In the genomic region with DNA sequence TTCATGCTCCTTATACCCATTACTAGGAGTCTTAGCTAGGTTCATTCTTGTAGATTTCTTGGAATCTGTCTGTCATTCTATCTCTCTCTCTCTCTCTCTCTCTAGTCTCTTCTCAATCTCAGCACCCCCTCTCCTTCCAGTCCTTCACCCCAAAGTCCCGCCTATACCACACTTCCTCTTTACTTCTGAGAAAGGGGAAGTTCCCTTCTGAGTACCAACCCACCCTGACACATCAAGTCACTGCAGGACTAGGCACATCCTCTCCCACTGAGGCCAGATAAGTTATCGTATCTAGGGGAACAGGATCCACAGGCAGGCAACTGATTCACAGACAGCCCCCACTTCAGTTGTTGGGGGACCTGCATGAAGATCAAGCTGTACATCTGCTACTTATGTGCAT, we compare ENCODE assay signal across 16 mouse cellular contexts.
DNase-seq lines count a peak whose midpoint lies in the region; ATAC-seq lines count a peak whose summit lies in the region.
"Had no signal": no experiment of that assay in that cellular context is flagged by ENCODE, and none has a peak within 500 bp of the region (broad histone marks: within the 10 kb centered on the region; RNA-seq: fewer than 3 reads in every experiment).

No protein-coding gene starts in this region.

- WGBS in macrophage (ENCODE audit: missing documents), result 0% methylated on average over 2 of the region's 2 CpGs
- 85% methylated on average over 2 of the region's 2 CpGs for WGBS in forebrain, embryonic 14.5 days

- no peaks in the 10 kb centered on the region for H3K4me1 ChIP-seq in forebrain, embryonic 14.5 days (ENCODE audit: control insufficient read depth, insufficient read depth, low read length)
- H3K4me1 ChIP-seq: embryonic facial prominence, embryonic 12.5 days; forebrain, embryonic 10.5 days; limb, embryonic 15.5 days; midbrain, embryonic 12.5 days had no signal

- no peak overlapping the region for H3K9ac ChIP-seq in forebrain, embryonic 14.5 days (ENCODE audit: low read length)
- H3K9ac ChIP-seq: embryonic facial prominence, embryonic 12.5 days; limb, embryonic 15.5 days; midbrain, embryonic 12.5 days had no signal

- no peaks in the 10 kb centered on the region for H3K27me3 ChIP-seq in forebrain, embryonic 14.5 days (replicated peaks; ENCODE audit: control insufficient read depth, insufficient read depth, low read length)
- H3K27me3 ChIP-seq: embryonic facial prominence, embryonic 12.5 days; limb, embryonic 15.5 days; midbrain, embryonic 12.5 days; Patski had no signal

- no peak overlapping the region for H3K4me2 ChIP-seq in forebrain, embryonic 14.5 days (ENCODE audit: low read length)
- H3K4me2 ChIP-seq: embryonic facial prominence, embryonic 12.5 days; limb, embryonic 15.5 days; midbrain, embryonic 12.5 days had no signal

- no peaks in the 10 kb centered on the region for H3K36me3 ChIP-seq in macrophage (ENCODE audit: inconsistent target)
- H3K36me3 ChIP-seq in forebrain, embryonic 14.5 days (ENCODE audit: control insufficient read depth, insufficient read depth, low read length), result no peaks in the 10 kb centered on the region
- H3K36me3 ChIP-seq: embryonic facial prominence, embryonic 12.5 days; forebrain, embryonic 10.5 days; limb, embryonic 15.5 days; midbrain, embryonic 12.5 days had no signal

- ATAC-seq in inflammation-experienced regulatory T-cells, adult 6 months, result peak; percentile 46
- ATAC-seq in forebrain, embryonic 14.5 days, result no peak
- ATAC-seq in erythroid progenitor cell, adult 5-6 weeks (replicated peaks; ENCODE audit: low FRiP score, poor library complexity, severe bottlenecking), result no peak
- ATAC-seq: Patski had no signal

- no peaks in the 10 kb centered on the region for H3K9me3 ChIP-seq in forebrain, embryonic 14.5 days (replicated peaks; ENCODE audit: control insufficient read depth, low read length)
- H3K9me3 ChIP-seq: embryonic facial prominence, embryonic 12.5 days; forebrain, embryonic 10.5 days; limb, embryonic 15.5 days; midbrain, embryonic 12.5 days had no signal

- no peak overlapping the region for H3K4me3 ChIP-seq in macrophage (ENCODE audit: inconsistent target)
- no peak overlapping the region for H3K4me3 ChIP-seq in forebrain, embryonic 14.5 days (ENCODE audit: low read depth, low read length)
- H3K4me3 ChIP-seq: embryonic facial prominence, embryonic 12.5 days; forebrain, embryonic 10.5 days; left cerebral cortex, adult 2 months; limb, embryonic 15.5 days; midbrain, embryonic 12.5 days had no signal

- DNase-seq in spleen, postnatal 36 days (ENCODE audit: low spot score in 2 of 2), result peak; percentile 2 to 9
- DNase-seq in spleen, postnatal 4 days (ENCODE audit: low spot score in 2 of 2), result no peak
- no peak for DNase-seq in cerebellum, adult 9-10 months
- no peak for DNase-seq in right cerebral cortex, adult 2 months (ENCODE audit: low spot score in 2 of 2)
- DNase-seq in forebrain, embryonic 14.5 days (ENCODE audit: low spot score), result no peak
- DNase-seq: adrenal gland, adult 2 months; cerebellum, postnatal 14 days had no signal

- peak overlapping the region; percentile 48 for H3K27ac ChIP-seq in macrophage
- H3K27ac ChIP-seq in forebrain, embryonic 14.5 days (ENCODE audit: low read depth, low read length), result no peak overlapping the region
- H3K27ac ChIP-seq: embryonic facial prominence, embryonic 12.5 days; forebrain, embryonic 10.5 days; left cerebral cortex, adult 2 months; limb, embryonic 15.5 days; midbrain, embryonic 12.5 days had no signal

- no peaks in the 10 kb centered on the region for H3K79me2 ChIP-seq in macrophage (ENCODE audit: inconsistent target)

Comparison
In these comparisons a context has a peak if more than half of its experiments do, and no peak if none do; other contexts are left out.
1. DNase-seq: peak in spleen, postnatal 36 days (2 of 2); none in spleen, postnatal 4 days (0 of 2), cerebellum, adult 9-10 months (single experiment), right cerebral cortex, adult 2 months (0 of 2) and forebrain, embryonic 14.5 days (single experiment).